Mouse (Mus musculus): ENCODE data around the gene Vwa1.

Gene Vwa1

GRCm38 (mm10) chr4:155780895-155781294 lies 6.4 kb upstream of the Vwa1 start:
- in situ Hi-C loops (cut with MboI, MseI), result no loop called here

DNA sequence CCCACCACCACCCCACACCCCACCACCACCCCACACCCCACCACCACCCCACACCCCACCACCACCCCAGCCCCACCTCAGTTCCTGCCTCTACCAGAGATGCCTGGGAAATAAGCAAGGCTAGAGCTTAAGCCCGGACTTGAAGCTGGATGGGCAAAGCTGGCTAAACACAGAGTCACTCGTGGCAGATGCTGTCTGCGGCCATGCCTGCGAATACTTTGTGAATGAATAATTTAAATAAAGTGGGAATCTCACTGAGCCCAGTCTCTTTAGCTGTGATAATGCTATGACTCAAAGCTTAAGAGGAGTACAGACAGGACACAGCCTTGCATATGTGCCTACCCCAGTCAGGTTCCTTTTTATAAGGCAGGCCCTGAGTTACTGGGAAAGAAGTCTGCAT lies 5.0 kb upstream of the Vwa1 start:
- in situ Hi-C loops (cut with MboI, MseI), result no loop called here

- in situ Hi-C loops (cut with MboI, MseI), result no loop called here
Observed at GRCm38 (mm10) chr4:155777816-155778215, 3.3 kb upstream of the Vwa1 start.

GRCm38 (mm10) chr4:155776704-155777335 lies 2.3 kb upstream of the Vwa1 start:
- in situ Hi-C loops (cut with MboI, MseI), result no loop called here

DNA sequence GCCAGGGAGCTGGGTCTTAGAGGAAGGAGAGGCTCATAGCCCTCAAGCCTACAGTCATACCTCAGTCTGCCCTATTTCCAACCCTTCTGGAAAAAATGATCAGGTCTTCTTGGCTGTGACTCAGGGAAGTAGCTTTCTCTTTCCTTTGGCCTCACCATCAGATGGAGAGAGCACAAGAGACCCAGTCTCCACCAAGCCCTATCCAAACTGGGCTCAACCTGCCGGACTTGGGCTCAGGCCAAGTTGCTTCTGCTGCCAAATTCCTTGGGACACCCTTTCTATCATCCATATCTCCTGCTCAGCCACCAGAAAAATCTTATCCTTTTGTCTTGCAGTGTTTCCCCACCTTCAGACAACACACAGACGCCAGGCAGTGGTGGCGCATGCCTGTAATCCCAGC lies 1.4 kb upstream of the Vwa1 start:
- in situ Hi-C loops (cut with MboI, MseI), result no loop called here

DNA sequence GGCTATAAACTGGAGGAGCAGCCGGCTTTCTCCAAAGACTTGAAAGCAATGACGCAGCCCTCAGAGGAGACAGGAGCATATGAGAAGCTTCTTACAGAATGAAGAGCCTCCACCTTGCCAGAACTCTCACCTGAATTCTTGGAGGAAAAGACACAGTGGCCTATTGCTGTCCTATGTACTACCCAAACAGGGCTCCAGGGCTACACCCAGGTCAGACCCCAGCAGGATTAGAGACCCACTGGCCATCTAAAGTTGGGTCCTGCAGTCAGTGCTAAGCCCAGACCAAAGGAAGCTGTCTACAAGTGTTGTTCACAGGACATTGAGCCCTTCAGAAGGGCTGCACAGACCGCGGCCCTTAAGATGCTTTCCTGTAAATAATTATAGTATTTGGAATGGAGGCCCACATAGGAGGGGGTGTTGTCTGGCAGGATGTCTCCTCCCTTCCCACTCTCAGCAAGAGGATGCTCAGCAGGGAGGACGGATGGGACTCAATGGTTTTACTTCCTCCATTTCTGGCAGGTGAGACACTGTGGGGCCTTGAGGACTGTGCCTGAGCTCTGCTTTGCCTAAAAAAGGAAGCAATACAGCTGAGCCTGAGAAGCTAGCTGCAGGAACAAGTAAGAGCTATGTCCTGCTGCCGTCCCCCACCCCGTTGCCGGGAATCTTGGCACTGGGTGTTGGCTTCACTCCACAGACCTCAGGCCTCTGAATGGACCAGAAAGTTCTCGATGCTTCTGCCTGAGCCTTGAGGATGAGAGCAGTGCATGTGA lies 658 bp upstream of the Vwa1 start:
- in situ Hi-C loops (cut with MboI, MseI), result no loop called here

DNA sequence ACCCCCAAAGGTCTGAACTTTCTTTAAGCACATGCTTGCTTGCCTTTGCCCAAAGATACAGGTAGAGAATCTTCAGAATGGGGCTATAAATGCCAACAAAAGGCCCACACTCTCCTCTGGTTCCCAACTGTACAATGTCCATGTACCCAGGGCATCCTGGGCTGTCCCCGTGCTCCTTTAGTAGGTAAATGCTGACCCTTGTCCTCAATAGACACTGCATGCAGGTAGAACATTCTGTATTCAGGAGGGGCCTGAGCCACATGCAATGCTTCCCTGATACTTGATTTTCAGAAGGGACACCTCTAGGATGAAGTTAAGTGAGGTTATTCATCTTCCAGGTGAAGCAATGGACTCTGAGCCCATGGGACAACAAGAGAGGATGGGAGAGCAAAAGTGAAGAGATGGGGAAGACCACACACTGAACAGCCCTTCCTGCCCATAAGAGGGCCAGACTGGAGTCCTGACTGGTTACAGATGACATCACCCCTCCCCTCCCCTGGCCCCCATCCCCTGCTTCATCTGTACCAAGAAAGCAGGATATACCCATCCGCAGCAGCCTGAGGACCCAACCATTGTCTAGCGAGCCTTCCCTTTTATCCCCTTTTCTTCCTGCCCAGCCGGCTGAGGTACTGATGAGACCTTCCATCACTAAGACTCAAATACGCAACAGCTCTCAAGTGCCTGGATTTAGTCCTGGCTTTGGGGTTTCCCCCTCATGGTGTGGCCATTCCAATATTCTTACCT lies 991 bp downstream of the Vwa1 start:
- in situ Hi-C loops (cut with MboI, MseI), result no loop called here

GRCm38 (mm10) chr4:155772786-155773185 lies 1.7 kb downstream of the Vwa1 start:
- in situ Hi-C loops (cut with MboI, MseI), result no loop called here

DNA sequence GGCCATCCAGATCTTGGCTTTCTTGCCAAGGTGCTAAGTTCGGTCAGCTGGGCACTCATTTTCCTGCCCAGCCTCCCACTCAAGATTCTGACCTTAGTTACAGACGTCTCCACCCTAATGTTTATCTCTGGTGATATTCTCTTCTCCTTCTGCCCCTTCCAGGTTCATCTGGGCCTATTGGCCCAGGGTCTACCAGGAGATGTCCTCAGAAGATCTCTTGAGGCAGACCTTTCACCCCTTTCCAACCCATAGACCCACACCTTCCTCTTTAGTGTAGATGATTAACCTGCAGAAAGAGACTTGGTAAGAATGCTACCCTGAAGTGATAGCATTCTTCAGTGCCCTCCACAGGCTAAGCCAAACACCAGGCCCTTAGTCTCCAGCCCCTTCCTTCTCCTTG lies 2.8 kb downstream of the Vwa1 start:
- in situ Hi-C loops (cut with MboI, MseI), result no loop called here

DNA sequence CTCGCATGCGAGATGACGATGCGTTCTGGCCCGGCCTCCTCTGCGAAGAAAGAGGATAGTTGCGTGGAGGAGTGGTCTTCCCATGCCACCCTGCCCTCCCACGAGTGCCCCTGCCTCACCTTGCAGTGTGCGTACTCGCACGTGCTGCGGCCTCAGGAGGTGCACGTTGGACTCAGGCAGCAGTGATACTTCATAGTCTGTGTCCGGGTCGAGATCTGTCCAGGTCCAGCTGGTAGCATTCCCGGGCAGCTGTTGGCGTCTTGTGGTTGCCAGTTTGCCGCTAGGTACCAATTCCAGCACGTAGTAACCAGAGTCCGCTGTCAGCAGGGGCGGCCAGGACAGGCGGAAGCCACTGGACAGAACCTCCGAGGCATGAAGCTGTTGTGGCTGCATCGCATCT lies 3.9 kb downstream of the Vwa1 start:
- in situ Hi-C loops (cut with MboI, MseI), result no loop called here

- in situ Hi-C loops (cut with MboI, MseI), result no loop called here
Observed at GRCm38 (mm10) chr4:155769880-155770512, 4.5 kb downstream of the Vwa1 start.

DNA sequence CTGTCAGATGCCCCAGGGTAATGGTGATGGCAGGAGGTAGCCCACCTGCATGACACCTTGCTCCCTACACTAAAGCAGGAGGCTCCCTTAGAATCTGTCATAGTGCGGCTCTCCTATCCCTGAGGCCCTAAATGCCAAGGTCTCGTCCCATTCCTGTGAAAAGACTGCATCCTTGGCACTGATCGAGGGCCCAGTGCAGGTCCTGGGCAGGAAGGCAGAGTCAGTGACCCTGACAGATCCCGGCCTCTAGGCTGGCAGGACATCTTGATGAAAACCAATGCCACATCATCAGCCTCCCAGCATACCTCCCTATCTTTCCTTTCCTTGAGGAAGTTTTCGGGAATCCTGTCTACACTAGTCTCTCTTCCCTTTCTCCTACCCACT lies 5.0 kb downstream of the Vwa1 start:
- in situ Hi-C loops (cut with MboI, MseI), result no loop called here

DNA sequence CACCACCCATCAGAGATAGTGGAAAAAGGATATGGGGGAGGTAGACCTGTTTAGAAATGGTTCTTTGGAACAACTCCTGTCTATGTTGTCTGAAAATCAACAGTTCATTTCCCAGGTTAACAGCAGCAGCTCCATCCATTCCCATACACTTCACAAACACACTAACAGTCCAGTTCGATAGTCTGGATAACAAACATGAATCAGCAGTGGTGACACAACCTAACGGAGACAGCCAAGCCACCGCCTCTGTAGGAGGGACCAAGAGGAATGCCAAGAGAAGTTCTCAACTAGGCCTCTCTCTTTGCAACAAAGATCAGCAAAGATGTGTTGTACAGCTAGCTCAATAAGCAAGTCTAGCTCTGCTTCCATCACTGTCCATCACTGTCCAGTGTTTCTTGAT lies 12.1 kb downstream of the Vwa1 start:
- in situ Hi-C loops (cut with MboI, MseI), result no loop called here

- in situ Hi-C loops (cut with MboI, MseI), result no loop called here
Observed at GRCm38 (mm10) chr4:155761356-155762099, 13.0 kb downstream of the Vwa1 start.

DNA sequence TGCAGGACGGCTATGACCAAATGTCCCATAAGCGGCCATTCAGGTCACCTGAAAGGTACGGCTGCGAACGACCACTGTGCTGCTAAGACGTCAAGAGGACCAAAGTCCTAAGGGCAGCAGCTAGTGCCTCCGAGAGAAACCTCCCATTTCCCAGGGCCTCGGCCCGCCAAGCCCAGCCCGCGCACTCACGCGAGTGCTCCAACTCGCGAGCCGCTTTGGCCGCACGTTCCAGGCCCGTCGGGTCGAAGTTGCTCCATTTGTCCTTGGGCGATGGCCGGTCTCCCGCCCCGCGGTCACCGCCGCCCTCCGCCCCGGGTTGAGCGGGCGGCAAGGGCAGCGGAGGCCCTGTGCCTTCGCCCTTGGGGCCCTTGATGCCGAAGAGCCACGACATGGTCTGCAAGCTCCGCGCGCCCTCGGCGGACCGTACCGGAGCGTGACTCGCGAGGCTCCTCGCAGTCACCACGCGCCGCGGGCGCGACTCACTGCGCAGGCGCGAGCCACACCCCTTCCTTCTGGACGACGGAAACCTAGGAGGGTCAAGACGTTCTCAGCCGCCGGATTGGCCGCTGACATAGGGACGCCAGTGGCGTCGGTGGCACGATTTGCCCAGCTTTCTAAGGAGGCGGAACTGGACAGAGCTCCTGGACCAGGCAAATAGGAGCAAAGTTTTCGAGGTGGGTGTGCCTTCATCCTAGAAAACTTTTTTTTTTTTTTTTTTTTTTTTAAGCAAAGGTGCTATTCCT lies 13.7 kb downstream of the Vwa1 start, which contains the start of gene Atad3a:
Atad3a (minus strand) TSS at position 481 of the 743 bp plus-strand sequence.
- in situ Hi-C loops (cut with MboI, MseI), result no loop called here

DNA sequence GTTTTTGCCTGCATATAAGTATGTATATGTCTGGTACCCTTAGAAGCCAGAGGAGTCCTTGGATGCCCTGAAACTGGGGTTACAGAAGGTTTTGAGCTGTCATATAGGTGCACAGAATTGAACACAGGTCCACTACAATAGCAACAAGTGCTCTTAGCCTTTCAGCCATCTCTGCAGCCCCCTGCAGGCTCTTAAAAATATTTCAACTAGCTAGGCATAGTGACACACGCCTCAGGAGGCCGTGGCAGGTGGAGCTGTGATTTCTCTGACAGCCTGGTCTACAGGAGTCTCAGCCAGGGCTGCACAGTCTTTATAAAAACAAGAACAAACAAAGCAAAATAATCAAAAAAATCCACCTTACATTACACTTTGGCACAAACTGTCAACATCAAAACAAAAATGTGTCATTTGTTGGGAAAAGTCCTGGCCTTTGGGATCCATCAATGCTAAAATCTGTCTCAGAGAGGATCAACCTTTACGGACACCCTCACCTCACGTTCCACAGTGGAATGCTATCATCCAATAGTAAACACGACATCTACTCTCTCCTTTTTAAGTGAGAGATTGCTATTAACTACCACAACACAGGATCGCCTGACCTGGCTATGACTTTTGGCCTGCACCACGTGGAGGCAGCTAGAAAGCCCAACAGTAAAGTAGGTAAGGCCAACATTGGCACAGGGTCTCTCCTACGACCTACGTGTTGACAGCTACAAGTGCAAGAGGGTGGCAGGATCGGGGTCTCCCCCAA lies 14.5 kb downstream of the Vwa1 start:
- in situ Hi-C loops (cut with MboI, MseI), result no loop called here

- in situ Hi-C loops (cut with MboI, MseI), result no loop called here
Observed at GRCm38 (mm10) chr4:155757011-155757410, 17.5 kb downstream of the Vwa1 start.

GRCm38 (mm10) chr4:155746575-155747490 lies 27.7 kb downstream of the Vwa1 start:
- in situ Hi-C loops (cut with MboI, MseI), result no loop called here

DNA sequence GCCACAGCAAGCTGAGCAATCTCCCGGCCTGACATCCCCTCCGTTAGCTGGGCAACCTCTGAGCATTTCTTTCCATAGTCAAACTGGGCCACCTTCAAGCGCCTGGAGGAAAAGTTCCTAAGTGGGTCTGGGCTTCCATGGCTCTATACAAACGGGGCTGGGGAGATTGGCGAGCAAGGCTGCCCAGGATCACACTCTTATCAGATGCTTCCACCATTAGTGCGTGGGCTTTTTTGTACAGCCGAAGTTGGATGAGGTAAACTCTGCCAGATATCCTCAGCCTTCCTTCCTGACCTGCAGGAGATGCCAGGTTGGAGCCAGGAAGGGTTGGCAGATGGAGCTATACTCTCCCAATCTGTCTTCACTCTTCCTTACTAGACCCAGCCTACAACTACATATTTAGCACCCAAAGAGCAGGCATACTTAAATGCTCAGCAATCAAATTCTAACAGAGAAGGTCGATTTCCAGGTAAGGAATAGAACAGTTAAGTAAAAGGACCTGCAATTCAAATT lies 28.4 kb downstream of the Vwa1 start:
- in situ Hi-C loops (cut with MboI, MseI), result no loop called here
